Mouse (Mus musculus) frontal cortex, postnatal 36 days (tissue): Measurements from ENCODE around the gene Kifc1.

Experiments
- DNase-seq, 2 experiments: peaks; one replicate each; pipeline ENCODE4 v3.0.0; 2022; ENCODE audit warnings: low spot score in 2 of 2

Kifc1 gene

DNA sequence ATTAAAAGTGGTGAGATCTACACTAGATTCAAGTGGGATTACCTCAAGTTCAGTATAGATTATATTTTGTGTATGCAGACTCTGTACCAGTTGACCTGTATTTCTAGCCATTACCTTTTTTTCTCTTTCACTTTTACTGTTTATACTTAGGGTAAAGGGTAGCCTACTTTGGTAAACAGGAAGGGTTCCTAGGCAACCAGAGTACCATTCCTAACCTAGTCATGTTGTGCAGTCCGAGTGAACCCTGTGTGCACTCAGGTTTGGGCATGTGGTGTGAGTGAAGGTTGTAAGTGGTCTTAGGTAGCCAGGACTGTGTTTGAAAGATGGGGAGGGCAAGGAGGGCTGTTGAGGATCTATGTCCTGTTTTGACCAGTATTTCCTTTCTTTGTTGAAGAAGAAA lies 39.1 kb downstream of the Kifc1 start:
- DNase-seq: no peak

DNA sequence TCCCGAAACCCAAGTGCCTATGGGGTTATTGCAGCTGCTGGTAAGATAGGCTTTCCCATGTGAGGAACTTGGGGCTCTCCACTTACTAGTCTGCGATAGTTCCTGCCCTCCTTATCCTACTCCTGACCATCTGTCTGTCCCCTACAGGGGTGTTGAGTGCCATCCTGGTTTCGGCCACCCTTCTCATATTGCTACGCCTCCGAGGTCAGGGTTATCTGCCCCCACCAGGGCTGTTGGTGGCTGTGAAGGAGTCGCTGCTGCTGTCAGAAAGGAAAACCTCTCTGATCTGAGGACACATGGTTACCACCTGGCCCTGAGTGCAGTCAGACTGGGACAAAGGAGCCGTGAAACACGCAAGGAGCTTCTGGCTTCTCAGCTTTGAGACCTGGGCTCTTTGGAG lies 42.3 kb downstream of the Kifc1 start:
- no peak for DNase-seq

DNA sequence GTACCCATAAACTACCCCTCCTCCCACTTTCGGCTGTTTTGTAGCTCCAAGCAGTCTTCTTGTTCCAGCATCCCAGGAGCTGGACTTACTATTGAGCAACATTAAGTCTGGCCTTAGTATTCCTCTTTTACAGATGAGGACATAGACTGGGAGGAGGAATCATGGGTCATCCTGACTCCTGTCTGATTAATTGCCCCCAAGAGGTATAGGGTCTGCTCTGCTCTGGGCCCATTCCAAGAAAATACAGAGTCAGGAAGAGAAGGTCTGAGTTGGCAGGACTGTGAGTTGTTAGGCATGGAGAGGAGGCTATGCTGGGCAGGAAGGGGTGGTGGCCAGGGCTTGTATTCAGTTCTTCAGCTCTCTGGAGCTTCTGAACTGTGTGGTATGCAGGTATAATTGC lies 46.3 kb downstream of the Kifc1 start:
- no peak for DNase-seq

DNA sequence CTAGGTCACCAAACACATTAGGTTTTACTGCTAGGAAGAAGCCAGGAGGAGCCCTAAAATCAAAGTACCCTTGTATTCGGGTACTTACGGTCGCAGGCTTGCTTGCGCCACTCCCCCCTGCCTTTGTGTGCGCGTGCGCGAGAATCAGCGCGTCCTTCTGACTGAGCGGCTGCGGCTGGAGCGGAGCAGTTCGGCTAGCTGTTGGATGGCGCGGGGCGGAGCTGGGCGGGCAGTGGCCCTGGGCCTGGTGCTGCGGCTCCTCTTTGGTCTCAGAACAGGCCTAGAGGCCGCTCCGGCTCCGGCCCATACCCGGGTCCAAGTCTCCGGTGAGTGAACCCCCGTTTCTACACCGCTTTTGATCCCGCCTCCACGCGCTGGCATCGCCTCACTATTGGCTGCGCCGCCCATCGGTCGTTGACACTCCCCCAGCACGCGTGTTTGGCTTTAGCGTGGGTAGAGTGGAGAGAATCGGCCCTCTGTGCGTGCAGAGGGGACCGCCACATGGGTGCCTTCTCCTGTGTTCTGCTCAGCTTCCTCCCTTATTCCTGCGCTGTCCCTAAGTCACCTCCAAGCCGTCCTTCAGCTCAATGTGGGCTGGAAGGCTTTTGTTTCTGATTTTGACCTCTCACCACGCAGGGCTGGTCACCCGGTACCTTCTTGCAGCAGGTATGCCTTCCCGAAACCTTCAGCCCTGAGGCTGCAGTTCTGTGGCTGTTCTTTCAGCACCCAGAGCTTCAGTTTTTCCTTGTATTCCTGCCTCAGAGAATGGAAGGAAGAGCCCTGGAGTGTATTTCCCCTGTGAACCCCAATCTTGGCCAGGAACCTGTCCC lies 47.3 kb downstream of the Kifc1 start, which contains the start of gene Cd320:
TSS of gene Cd320 (plus strand) at position 126 of the 830 bp plus-strand sequence.
- DNase-seq: peak; percentile 95 to 96

DNA sequence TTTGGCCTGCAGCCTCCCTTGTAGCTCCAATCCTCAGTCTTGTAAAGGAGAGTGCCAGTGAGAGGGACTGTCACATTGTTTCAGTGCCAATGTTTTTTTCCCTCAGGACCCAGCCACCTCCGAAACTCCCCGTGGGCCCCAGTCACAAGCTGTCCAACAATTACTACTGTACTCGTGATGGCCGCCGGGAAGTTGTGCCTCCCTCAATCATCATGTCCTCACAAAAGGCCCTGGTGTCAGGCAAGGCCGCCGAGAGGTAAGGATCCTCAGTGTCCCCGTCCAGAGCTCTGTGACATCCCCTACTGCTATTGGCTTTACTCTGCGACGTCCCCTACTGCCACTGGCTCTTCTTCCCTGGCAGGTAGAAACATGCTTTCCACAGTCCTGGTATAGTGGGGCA lies 60.9 kb downstream of the Kifc1 start:
- DNase-seq: no peak

DNA sequence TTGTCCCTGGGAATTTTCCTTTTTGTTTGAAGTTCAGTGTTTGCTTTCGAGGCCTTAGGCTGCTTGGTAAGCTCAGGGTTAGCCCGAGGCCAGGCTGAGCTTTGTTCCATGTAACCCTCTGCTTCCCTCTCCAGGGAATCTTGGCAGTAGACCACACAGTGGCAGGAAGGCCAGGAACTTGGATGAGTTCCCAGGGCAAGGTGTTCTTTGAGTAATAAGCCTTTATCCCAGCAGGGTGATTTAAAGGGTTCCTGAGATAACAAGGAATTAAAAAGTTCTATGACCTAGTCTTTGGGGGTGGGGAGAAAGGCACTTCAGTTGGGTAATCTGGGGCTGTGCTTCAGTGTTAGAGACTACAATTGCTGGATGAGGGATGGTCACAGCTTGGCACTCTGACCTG lies 61.6 kb downstream of the Kifc1 start:
- DNase-seq: no peak

DNA sequence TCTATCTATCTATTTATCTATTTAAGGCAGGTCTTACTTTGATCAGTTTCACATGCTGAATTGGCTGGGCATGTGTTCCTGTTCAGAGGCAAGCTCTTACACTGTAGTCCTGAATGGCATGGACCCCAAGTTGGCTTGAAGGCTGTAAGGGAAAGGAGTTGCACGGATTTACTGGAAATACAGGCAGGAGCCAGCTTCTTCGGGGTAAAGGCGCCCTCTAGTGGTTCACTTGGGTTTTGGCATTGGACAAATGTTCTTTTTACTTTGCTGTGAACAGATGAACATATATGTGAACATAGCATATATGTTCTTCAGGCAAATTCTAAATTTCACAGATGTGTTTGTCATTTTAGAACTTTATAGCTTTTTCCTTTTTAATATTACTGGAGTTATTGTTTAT lies 63.6 kb downstream of the Kifc1 start:
- DNase-seq: peak; percentile 64 to 80
